Mouse (Mus musculus): ENCODE data around the gene Scn1b.
A peak's percentile ranks its signal among the peaks of the same experiment; 100 is the strongest.

The Scn1b gene

DNA sequence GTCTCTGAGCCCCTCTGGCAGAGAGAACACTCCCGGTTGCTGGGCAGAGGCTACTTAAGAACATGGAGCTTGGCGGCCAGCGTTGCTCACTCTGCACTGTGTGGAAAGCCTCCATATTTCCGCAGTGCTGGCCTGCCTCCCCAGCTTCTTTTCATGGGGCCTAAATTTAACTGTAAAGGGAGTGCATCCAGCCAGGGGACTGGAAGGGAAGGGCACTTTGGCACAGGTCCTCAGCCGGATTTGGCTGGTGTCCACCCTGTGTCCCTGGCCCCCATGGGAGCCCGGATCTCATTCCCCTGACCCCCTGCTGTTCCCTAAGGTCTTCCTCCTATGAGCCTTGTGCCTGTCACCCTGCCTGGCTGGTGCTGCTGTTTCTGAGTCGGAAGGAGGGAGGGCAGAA, 8.3 kb downstream of the Scn1b start:
- ATAC-seq (ENCODE audit: insufficient number of reproducible peaks, low FRiP score, low TSS enrichment): no peak

DNA sequence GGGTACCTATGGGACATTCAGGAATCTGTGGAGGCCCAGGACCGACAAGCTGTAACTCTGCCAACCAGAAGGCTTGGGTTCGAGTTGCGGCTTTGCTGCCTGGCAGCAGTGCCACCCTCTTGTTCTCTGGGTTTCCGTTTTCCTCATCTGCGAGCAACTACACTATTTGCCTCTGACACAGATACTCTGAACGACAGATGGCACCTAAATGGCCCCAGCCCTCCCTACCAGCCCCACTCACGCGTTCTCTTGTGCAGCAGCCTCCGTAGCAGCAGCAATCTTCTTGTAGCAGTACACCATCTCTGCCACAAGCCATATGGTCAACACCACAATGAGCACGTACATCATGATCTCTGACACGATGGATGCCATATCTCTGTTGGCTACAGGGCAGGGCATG, 9.3 kb downstream of the Scn1b start:
- no peak for ATAC-seq (ENCODE audit: insufficient number of reproducible peaks, low FRiP score, low TSS enrichment)

DNA sequence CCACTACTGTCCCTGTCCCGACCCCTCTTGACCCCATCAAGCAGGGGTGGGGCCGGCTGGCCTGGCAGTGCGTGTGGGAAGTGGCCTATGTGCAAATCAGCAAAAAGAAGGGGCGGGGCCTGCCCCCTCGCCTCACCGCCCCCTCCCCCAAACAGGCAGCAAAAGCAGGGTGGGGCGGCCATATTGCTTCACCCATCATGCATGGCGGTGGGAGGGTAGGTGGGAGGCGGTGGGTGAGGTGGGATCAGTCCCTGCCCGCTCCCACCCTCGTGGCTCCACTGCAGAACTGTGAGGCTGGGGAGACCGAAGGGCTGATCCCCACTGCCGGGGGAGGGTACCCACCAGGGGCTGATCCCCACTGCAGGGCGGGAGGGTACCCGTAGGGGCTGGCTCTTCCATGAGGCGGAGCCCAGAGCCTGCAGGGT, 10.1 kb downstream of the Scn1b start:
- no peak for ATAC-seq (ENCODE audit: insufficient number of reproducible peaks, low FRiP score, low TSS enrichment)

DNA sequence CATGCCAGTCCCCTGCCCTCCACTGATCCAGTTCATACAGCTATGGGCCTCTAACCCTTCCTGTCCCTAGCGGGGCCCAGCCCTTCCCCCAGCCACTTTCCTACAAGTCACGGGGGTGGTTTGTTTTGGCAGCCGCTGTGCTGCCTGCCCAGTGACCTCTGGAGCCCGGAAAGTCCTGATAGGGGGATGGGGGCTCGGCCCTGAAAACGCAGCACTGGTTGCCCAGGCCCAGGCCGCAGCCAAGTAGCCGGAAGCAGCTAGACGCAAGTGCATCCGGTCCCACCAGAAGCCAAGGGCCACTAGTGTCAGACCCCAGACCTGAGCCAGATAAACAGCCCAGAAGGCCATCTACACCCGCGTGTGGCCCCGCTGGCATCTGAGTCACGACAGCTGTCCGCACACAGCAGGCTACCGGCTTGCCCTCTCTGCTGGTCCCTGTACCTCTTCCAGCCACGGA, 11.2 kb downstream of the Scn1b start:
- ATAC-seq (ENCODE audit: insufficient number of reproducible peaks, low FRiP score, low TSS enrichment): no peak

DNA sequence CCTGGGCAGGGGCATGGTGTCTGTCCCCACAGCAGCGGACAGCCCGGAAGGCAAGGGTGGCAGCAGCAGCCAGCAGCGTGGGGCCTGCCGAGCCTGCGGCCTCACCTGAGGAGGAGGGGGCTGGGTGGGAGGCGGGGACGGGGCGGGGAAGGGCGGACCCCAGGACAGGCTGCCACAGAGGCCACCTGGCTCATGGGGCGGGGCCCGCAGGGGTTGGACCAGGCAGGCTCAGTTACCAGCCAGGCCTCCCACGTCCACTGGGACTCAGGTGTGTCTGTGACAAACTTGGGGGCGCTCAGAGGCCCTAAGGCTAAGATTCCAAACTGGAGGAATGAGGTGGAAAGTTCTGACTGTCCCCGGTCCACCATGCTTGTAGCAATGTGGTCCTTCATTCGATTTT, 11.6 kb downstream of the Scn1b start, which contains the start of gene Hpn:
Gene Hpn, minus strand, starts transcription at position 109 of the 400 bp plus-strand sequence.
- ATAC-seq (ENCODE audit: insufficient number of reproducible peaks, low FRiP score, low TSS enrichment): no peak

DNA sequence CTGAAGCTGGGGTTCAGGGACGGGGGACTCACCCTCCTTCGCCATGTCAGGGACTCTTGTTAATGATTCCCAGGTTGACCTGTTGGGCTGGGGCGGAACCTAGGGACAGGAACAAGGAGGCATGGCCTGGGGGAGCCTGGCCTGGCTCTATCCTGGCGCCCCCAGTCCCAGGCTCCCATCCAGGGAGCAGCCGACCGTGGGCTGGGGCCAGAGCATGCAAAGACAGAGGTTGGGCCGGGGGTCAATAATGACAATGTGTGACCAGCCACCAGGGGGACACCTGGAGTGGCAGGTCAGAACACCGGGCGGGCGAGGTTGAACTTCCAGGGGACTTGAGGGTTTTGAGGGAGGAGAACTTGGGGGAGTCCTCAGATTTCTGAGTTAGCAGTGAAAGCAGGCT, 12.2 kb downstream of the Scn1b start:
- no peak for ATAC-seq (ENCODE audit: insufficient number of reproducible peaks, low FRiP score, low TSS enrichment)

DNA sequence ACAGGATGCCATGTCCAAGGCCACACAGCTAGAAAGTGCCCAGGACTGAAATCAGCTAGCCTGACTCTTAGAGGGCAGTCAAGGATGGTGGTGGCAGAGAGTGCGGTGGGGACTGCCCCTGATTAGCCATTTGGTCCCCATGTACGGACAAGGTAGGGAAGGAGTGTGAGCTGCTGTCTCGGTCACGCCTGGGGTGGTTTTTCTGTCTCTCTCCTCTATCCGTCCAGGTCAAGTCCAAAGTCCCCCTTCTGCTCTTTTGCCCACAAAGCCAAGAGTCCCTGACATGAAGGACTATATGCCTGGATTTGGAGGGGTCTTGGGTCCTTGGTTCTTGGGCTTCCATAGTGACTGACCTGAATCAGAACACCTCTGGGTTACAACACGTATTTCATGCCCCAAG, 13.0 kb downstream of the Scn1b start:
- ATAC-seq (ENCODE audit: insufficient number of reproducible peaks, low FRiP score, low TSS enrichment): no peak

DNA sequence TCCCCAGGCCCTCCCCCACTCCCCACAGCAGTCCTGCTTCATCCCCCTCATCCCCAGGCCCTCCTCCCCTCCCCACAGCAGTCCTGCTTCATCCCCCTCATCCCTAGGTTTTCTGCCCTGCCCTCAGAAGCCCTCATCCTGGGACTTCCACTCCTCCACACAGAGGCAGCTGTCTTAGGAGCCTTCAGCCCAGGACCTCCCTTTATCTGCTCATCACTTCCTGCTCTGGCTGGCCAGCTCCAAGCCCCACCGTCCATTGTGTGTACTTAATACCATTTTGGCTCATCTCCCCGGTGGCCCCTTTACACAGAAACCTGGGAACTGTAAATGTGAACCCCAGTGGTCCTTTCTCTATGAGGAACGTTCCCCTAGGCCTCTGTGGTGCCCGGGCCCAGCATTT, 14.8 kb downstream of the Scn1b start:
- ATAC-seq (ENCODE audit: insufficient number of reproducible peaks, low FRiP score, low TSS enrichment): no peak

DNA sequence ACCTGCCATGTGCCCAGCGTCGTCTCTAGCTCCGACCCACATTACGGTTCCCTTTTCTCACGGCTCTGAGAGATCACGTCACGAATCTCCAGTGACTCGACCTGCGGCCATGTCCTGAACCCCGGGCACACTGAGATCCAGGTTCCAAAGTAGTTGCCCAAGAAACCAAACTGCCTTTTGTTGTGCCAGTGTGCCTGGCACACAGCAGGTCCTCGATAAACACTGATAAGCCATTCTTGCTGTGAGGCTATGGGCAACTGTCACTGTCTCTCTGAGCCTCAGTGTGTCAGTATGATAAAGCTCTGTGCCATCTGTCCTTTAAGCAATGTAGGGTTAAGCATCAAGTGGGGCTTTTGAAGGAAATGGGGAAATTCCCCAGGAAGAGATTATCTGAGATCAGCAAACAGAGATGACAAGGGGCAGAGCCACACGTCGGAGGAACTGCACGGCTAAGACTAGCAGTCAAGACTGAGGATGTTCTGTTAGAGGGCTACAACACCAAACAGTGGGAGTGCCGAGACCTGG, 15.9 kb downstream of the Scn1b start:
- no peak for ATAC-seq (ENCODE audit: insufficient number of reproducible peaks, low FRiP score, low TSS enrichment)

DNA sequence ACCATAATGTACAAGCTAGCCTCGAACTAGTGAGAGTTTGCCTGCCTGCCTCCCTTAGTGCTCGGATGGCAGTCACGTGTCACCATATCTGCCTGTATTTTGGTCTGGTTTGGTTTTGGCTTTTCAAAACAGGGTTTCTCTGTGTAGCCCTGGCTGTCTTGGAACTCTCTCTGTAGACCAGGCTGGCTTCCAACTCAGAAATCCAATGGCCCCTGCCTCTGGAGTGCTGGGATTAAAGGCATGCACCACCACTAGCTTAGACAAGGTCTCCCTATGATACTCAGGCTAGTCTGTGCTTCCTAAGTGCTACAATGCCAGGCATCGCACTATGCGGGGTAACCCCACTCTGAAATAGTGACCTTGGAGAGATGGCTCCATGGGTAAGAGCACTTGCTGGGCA, 17.0 kb downstream of the Scn1b start:
- no peak for ATAC-seq (ENCODE audit: insufficient number of reproducible peaks, low FRiP score, low TSS enrichment)

DNA sequence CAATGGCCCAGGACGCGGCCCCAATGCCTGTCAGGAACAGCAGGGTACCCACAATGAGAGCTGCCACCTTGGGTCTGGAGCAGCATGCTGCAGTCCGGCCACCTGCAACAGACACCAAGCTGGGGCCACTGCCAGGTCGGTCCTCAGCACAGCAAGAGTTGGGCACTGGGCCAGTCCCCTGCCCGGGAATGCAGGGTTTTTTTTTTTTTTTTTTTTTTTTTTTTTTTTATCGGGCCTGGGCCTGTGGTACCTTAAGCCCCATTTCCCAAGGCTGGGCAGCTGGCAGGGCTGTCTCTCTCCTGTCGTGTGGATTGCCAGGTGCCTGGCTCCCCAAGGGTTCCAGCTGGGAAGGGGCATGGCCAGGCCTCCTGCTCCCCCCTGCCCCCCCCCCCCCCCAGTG, 17.7 kb downstream of the Scn1b start:
- ATAC-seq (ENCODE audit: insufficient number of reproducible peaks, low FRiP score, low TSS enrichment): no peak

DNA sequence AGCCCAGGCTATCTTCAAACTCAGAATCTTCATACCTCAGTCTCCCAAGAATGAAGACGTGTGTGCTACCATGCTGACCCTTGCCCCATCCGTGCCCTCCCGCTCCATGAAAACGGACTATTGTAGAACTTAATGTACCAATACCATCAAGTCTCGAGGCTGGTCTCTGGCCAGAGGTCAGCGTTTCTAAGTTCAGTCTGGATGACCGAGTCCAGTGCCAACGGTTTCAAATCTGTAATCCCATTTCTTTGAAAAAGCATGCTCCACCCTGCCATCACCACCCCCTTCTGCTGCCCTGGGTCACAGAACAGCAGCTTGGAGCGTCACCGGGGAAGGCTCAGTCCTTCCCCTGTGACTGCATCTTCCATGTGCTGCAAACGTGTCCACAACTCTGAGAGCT, 19.0 kb downstream of the Scn1b start:
- ATAC-seq (ENCODE audit: insufficient number of reproducible peaks, low FRiP score, low TSS enrichment): no peak

DNA sequence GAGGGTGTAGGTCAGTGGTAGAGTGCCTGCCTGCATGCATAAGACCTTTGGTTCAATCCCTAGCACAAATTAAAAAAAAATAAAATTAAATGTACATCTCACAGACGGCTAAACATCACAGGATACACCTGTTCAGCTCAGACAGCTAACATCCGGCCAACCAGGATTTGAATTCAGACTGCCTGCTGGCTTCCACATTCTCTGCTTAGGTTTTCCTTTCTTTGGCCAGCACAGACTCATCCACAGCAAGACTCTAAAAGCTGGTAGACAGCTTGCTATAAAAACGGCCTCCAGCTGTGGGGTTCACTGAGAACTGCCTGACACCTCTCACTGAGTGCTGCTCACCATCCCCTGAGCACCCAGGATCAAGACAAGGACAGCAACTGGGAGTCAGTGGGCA, 20.6 kb downstream of the Scn1b start:
- ATAC-seq (ENCODE audit: insufficient number of reproducible peaks, low FRiP score, low TSS enrichment): no peak

DNA sequence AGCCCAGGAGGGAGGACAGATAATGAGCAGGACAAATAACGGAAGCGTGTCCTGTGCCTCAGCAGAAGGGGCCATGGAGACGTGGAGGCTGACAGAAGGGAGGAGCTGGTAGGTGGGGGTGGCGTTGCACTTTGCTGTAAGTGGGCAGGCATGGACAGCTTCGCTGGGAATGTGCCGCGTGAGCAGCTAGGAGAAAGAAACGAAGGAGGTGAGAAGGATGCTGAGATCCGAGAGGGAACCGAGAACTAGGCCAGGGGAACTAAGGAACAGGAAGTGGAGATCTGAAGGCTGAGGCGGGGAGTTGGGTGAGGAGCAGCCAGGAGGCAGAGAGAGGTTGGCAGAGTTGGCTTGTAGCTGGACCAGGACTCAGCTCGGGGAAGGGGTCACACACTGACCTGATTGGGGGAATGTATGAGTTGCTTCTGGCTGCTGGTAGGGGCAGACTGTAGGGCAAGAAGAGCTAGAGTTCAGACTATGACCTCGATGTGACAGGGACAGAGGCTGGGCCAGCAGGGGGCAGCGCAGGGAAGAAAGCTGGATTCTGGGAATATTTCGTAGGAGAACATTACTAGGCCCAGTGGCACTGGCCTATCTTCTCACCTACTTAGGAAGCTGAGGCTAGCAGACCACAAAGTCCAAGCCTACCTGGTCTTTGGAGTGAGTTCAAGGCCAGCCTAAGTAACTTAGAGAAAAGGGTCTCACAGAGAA, 21.6 kb downstream of the Scn1b start:
- ATAC-seq (ENCODE audit: insufficient number of reproducible peaks, low FRiP score, low TSS enrichment): no peak

DNA sequence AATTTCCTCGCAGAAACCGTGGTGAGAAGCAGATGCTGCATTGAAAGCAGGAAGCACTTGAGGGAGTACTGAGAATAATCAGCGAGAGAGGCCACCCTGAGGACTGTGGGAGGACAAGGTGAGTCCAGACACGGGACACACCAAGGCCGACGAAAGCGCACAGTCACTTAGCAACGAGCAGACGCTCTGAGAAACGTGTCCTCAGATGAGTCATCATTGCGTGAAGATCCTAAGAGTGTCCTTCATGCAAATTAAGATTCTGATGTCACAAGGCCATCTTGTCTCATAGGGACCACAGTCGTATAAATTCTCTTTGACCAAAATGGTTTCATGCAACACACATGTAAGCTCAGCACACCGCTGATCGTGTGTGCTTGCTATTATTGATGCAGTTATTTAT, 26.0 kb downstream of the Scn1b start:
- ATAC-seq (ENCODE audit: insufficient number of reproducible peaks, low FRiP score, low TSS enrichment): no peak

DNA sequence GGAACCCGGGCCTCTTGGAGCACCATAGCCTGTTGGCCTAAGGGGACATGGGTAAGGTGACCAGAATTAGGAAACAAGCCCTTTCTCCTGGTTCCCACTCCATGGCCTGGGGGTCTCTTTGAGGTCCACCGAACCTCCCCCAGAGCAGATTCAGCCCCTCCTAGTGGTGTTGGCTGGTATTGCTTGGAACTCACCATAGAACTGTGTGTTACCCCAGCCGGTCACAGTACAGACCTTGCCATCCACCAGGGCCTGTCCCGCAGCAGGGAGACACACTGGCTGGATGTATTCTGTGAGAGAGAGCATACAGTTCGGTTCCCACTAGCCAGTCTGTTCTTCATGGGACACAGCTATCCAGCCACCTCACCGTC, 27.2 kb downstream of the Scn1b start:
- ATAC-seq (ENCODE audit: insufficient number of reproducible peaks, low FRiP score, low TSS enrichment): no peak

DNA sequence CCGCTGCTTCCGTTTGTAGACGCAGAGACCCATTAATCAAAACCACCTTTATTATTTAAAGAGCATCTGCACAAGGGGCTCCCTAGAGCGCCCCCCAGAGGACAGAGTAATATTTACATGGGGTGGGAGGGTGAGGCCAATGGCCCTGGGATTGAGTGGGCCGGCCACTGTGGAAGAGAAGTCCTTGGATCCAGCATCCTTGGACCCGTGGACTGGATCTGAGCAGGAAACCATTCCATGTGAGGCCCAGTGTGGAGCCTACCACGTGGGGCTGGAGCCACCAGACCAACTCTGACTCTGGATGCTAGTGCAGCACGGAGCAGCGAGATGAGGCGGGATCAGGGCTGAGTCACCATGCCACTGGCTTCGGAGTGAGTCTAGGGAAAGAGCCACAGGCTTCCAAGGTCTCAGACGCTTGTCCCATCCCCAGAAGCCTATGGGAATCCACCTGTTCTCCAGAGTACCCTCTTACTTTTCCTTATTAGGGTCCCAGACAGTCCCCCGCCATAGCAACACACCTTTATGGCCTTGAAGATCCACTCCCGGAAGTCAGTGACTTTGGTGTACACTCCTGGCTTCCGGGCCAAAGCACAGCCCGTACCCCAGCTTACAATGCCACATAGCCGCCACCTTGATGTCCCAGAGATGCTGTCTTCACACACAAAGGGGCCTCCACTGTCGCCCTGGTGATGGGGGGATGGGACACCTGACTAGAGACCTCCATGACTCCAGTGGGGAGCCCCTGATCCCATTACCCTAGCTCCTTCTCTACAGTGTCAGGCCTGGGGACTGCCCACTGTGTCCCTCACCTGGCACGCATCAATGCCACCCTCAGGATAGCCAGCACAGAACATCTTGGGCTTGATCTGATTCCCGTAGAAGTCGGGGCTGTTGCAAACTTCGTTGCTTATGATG, 27.8 kb downstream of the Scn1b start:
- ATAC-seq (ENCODE audit: insufficient number of reproducible peaks, low FRiP score, low TSS enrichment): no peak

DNA sequence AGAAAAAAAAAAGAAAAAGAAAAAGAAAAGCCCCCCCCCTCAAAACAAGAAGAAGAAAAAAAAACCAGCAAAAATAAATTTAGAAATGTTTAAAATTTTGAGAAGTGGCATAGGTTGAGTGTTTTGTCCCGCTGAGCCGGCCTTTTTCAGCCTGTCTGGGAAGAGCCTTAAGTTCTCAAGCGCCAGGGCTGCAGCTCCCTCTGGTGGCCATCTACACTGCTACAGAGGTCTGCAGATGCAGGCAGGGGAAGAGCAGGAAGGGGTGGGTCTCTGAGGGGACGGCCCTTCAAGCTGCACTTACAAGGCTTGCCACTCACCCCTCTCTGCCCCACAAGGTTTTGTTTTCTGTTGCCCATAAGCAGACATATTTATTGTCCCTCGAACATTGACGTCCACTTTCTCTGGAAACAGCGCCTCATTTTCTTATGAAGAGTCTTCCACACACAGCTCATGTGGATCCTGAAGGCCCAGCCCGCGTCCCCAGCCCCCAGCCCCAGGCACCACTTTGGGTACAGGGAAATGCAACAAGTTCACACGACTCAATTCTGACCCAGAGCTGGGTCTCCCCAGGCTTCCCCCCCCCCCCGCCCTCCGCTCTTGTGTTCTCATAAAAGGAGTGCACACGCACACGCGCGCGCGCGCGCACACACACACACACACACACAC, 29.1 kb downstream of the Scn1b start:
- ATAC-seq (ENCODE audit: insufficient number of reproducible peaks, low FRiP score, low TSS enrichment): peak; percentile 85; the same call in 1 of the 2 replicates

DNA sequence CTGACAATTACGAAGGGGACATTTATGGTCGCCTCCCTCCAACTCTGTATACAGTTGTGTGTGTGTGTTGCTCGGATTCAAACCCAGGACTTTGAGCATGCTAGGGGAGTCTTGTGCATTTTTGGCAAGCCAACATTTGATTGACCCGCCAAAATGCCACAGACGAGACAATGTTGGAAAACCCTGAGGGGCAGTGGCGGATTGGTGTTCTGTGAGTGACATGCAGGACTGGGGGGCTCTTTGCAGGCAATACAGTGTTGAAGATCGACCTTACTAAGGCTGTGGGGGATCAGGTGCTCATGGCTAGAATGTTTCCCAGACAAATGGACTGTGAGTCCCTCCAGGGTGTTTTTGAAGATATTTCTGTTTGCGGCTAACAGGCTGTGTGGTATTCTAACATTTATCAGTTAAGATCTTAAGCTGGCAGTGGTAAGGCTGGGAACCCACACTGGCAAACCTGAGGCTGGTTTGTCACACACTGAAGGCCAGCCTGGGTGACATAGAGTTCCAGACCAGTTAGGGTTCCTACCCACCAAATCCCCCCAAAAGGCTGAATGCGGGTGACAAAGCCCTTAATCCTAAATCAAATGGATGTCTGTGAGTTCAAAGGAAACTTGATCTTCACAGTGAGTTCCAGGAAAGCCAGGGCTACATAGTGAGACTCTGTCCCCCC, 29.8 kb downstream of the Scn1b start:
- ATAC-seq (ENCODE audit: insufficient number of reproducible peaks, low FRiP score, low TSS enrichment): no peak

DNA sequence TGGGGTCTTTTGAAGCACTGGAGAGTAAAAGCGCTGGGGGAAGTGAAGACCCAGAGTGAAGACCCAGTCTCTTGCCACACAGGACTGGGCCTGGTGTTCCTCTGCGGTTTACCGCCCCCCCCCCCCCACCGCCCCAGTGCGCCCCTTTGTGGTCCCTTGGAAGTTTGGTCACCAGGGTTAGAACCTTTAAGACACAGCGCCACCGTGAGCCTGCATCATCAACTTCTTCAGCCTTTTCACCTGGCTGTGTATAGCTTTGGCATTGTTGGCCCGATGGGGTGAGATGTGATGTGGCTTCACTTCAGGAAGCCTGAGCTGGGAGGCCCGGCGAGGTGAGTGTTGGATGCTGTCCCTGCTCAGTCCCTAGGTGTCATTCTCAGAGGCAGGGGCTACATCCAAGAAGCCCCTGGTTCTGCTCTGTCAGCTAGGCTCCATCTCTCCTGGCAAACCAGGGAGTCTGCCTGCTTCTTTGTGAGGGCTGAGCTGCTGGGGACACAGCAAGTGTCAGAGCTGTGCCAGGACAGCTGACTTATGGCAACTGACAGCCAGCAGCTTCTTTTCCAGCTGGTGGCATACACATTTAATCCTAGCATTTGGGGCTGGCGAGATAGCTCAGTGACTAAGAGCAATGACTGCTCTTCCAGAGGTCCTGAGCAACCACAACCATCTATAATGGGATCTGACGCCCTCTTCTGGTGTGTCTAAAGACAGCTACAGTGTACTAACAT, 31.9 kb downstream of the Scn1b start:
- no peak for ATAC-seq (ENCODE audit: insufficient number of reproducible peaks, low FRiP score, low TSS enrichment)

Measured in cerebellum, adult (tissue).